Mouse (Mus musculus): ENCODE results near the gene Catsper1. TPM values are rescaled to one million over a fixed set of nuclear protein-coding genes. Genes with fewer than 3 reads are reported as not detected.
A peak's percentile ranks its signal among the peaks of the same experiment; 100 is the strongest.
"Not testable (repeated sequence)": the region's sequence is repeated elsewhere in the genome, so short reads cannot be mapped to it uniquely, and the experiment has no call there.

The Catsper1 gene
- polyA plus RNA-seq, 1 experiment = not detected

GRCm38 (mm10) chr19:5341360-5341759 lies 5.8 kb downstream of the Catsper1 start:
- TF ChIP-seq CTCF (IDR thresholded peaks at IDR 0.05; ENCODE audit: borderline replicate concordance, insufficient read depth, low read depth, low read length) (no peak), POLR2A (IDR thresholded peaks at IDR 0.05; ENCODE audit: borderline replicate concordance, insufficient read depth, low read length) (no peak)
- no peak overlapping the region for H3K27ac ChIP-seq (ENCODE audit: insufficient read depth, low read length)
- H3K4me1 ChIP-seq (ENCODE audit: control insufficient read depth, insufficient read depth, low read length) = no peaks in the 10 kb centered on the region
- 79% methylated on average over 7 of the region's 7 CpGs for WGBS
- no peaks in the 10 kb centered on the region for H3K27me3 ChIP-seq (ENCODE audit: control insufficient read depth, insufficient read depth, low read length)
- no peak overlapping the region for H3K4me3 ChIP-seq (replicated peaks; ENCODE audit: insufficient read depth, low read depth, low read length)
- DNase-seq = no peak

GRCm38 (mm10) chr19:5345297-5346131 lies 10.0 kb downstream of the Catsper1 start:
- TF ChIP-seq CTCF (IDR thresholded peaks at IDR 0.05; ENCODE audit: borderline replicate concordance, insufficient read depth, low read depth, low read length) (no peak), POLR2A (IDR thresholded peaks at IDR 0.05; ENCODE audit: borderline replicate concordance, insufficient read depth, low read length) (no peak)
- 70% methylated on average over 6 of the region's 6 CpGs for WGBS
- Histone ChIP-seq H3K4me1 (ENCODE audit: control insufficient read depth, insufficient read depth, low read length) (peaks cover 10% of the 10 kb centered on the region), H3K27ac (ENCODE audit: insufficient read depth, low read length) (no peak overlapping the region), H3K4me3 (replicated peaks; ENCODE audit: insufficient read depth, low read depth, low read length) (no peak overlapping the region), H3K27me3 (ENCODE audit: control insufficient read depth, insufficient read depth, low read length) (no peaks in the 10 kb centered on the region)
- DNase-seq = no peak

GRCm38 (mm10) chr19:5348064-5348463 lies 12.5 kb downstream of the Catsper1 start:
- Histone ChIP-seq H3K4me3 (replicated peaks; ENCODE audit: insufficient read depth, low read depth, low read length) (peak overlapping the region; percentile 50), H3K4me1 (ENCODE audit: control insufficient read depth, insufficient read depth, low read length) (peaks cover 10% of the 10 kb centered on the region), H3K27ac (ENCODE audit: insufficient read depth, low read length) (peak overlapping the region; percentile 27; the same call in 1 of the 2 replicates), H3K27me3 (ENCODE audit: control insufficient read depth, insufficient read depth, low read length) (no peaks in the 10 kb centered on the region)
- 49% methylated on average over 6 of the region's 6 CpGs for WGBS
- peak in 1 of 2 experiments; percentile 22 for DNase-seq
- no peak for TF ChIP-seq POLR2A (IDR thresholded peaks at IDR 0.05; ENCODE audit: borderline replicate concordance, insufficient read depth, low read length)
- no peak for TF ChIP-seq CTCF (IDR thresholded peaks at IDR 0.05; ENCODE audit: borderline replicate concordance, insufficient read depth, low read depth, low read length)

GRCm38 (mm10) chr19:5348526-5349501 lies 13.3 kb downstream of the Catsper1 start:
- peak overlapping the region; percentile 94 for H3K27ac ChIP-seq (ENCODE audit: insufficient read depth, low read length)
- WGBS = 3% methylated on average over 34 of the region's 34 CpGs

GRCm38 (mm10) chr19:5349502-5349873 lies 13.9 kb downstream of the Catsper1 start, which contains the start of gene Cst6:
Cst6 (minus strand) TSS chr19:5349574.
- H3K4me3 ChIP-seq (replicated peaks; ENCODE audit: insufficient read depth, low read depth, low read length) = peak within 1 kb of the TSS; percentile 95
- WGBS = 58% methylated on average over 6 of the region's 6 CpGs
- not testable (repeated sequence) for H3K27me3 ChIP-seq (ENCODE audit: control insufficient read depth, insufficient read depth, low read length); H3K4me1 ChIP-seq (ENCODE audit: control insufficient read depth, insufficient read depth, low read length); DNase-seq
- H3K27ac ChIP-seq (ENCODE audit: insufficient read depth, low read length) = peak within 1 kb of the TSS; percentile 94

More at GRCm38 (mm10) chr19:5348526-5349501, 13.3 kb downstream of the Catsper1 start:
- DNase-seq = peak; percentile 64 to 80
- Histone ChIP-seq H3K27me3 (ENCODE audit: control insufficient read depth, insufficient read depth, low read length) (no peaks in the 10 kb centered on the region), H3K4me3 (replicated peaks; ENCODE audit: insufficient read depth, low read depth, low read length) (peak overlapping the region; percentile 95), H3K4me1 (ENCODE audit: control insufficient read depth, insufficient read depth, low read length) (peaks cover 10% of the 10 kb centered on the region)
- TF ChIP-seq CTCF (IDR thresholded peaks at IDR 0.05; ENCODE audit: borderline replicate concordance, insufficient read depth, low read depth, low read length) (peak; percentile 58; the same call in 1 of the 2 replicates), POLR2A (IDR thresholded peaks at IDR 0.05; ENCODE audit: borderline replicate concordance, insufficient read depth, low read length) (peak; percentile 17; the same call in 1 of the 2 replicates)

- Histone ChIP-seq H3K4me1 (ENCODE audit: control insufficient read depth, insufficient read depth, low read length) (peaks cover under 1% of the 10 kb centered on the region; the same call in 1 of the 2 replicates), H3K27ac (ENCODE audit: insufficient read depth, low read length) (no peak overlapping the region), H3K27me3 (ENCODE audit: control insufficient read depth, insufficient read depth, low read length) (no peaks in the 10 kb centered on the region), H3K4me3 (replicated peaks; ENCODE audit: insufficient read depth, low read depth, low read length) (no peak overlapping the region)
- TF ChIP-seq CTCF (IDR thresholded peaks at IDR 0.05; ENCODE audit: borderline replicate concordance, insufficient read depth, low read depth, low read length) (no peak), POLR2A (IDR thresholded peaks at IDR 0.05; ENCODE audit: borderline replicate concordance, insufficient read depth, low read length) (no peak)
- 72% methylated on average over 2 of the region's 2 CpGs for WGBS
- no peak for DNase-seq
These were observed 18.1 kb downstream of the Catsper1 start for GRCm38 (mm10) chr19:5353609-5354008.

GRCm38 (mm10) chr19:5356080-5356479 lies 20.5 kb downstream of the Catsper1 start:
- no peak for DNase-seq
- H3K4me1 ChIP-seq (ENCODE audit: control insufficient read depth, insufficient read depth, low read length) = no peaks in the 10 kb centered on the region
- no CpG with 5 or more reads among the region's 1 CpGs for WGBS
- H3K4me3 ChIP-seq (replicated peaks; ENCODE audit: insufficient read depth, low read depth, low read length) = no peak overlapping the region
- TF ChIP-seq CTCF (IDR thresholded peaks at IDR 0.05; ENCODE audit: borderline replicate concordance, insufficient read depth, low read depth, low read length) (no peak), POLR2A (IDR thresholded peaks at IDR 0.05; ENCODE audit: borderline replicate concordance, insufficient read depth, low read length) (no peak)
- H3K27me3 ChIP-seq (ENCODE audit: control insufficient read depth, insufficient read depth, low read length) = no peaks in the 10 kb centered on the region
- H3K27ac ChIP-seq (ENCODE audit: insufficient read depth, low read length) = no peak overlapping the region

Data from cerebellum, adult 2 months (tissue).